Mouse (Mus musculus) left cerebral cortex, postnatal 14 days (tissue): ENCODE measurements around the gene Spata45. TPM values are rescaled to one million over a fixed set of nuclear protein-coding genes. Genes with fewer than 3 reads are reported as not detected.

Source experiments
- DNase-seq, 2 experiments: peaks; one replicate each; pipeline ENCODE4 v3.0.0; 2021 to 2022; ENCODE audit warnings: low spot score in 2 of 2, mixed read lengths in 1 of 2
- intact Hi-C: fragments of 180-260 bp; cut with DNase I; formaldehyde crosslinking; loops from one replicate; pipeline ENCODE4 v1.15.1; 2025
- total RNA-seq, 2 experiments: library from RNA; stranded (reverse); gene quantifications; 2 replicates each; pipeline ENCODE4 v1.2.3; 2021

Spata45 gene
- total RNA-seq, 2 experiments from 2014 or later, result not detected

GRCm38 (mm10) chr1:191035649-191036048, 790 bp upstream of the Spata45 start:
- no peak for DNase-seq
- intact Hi-C loops, result no loop called here

GRCm38 (mm10) chr1:191037999-191038398, 1.6 kb downstream of the Spata45 start:
- intact Hi-C loops, result no loop called here
- no peak for DNase-seq

GRCm38 (mm10) chr1:191041352-191041751, 4.9 kb downstream of the Spata45 start:
- DNase-seq, result no peak
- intact Hi-C loops, result no loop called here

- intact Hi-C loops, result no loop called here
- DNase-seq, result no peak
Measured at GRCm38 (mm10) chr1:191042106-191042505, 5.7 kb downstream of the Spata45 start.

GRCm38 (mm10) chr1:191042688-191043087, 6.2 kb downstream of the Spata45 start:
- intact Hi-C loops, result no loop called here
- DNase-seq, result no peak

GRCm38 (mm10) chr1:191045264-191045663, 8.8 kb downstream of the Spata45 start:
- intact Hi-C loops, result no loop called here
- DNase-seq, result no peak

- no peak for DNase-seq
- intact Hi-C loops, result no loop called here
Measured at GRCm38 (mm10) chr1:191046231-191046824, 9.9 kb downstream of the Spata45 start.

GRCm38 (mm10) chr1:191053555-191053954, 17.1 kb downstream of the Spata45 start:
- DNase-seq, result no peak
- intact Hi-C loops, result no loop called here

GRCm38 (mm10) chr1:191054870-191055532, 18.6 kb downstream of the Spata45 start:
- no peak for DNase-seq
- intact Hi-C loops, result no loop called here

GRCm38 (mm10) chr1:191055533-191055873, 19.1 kb downstream of the Spata45 start:
- intact Hi-C loops, result no loop called here
- DNase-seq, result no peak

- no peak for DNase-seq
- intact Hi-C loops, result no loop called here
Measured at GRCm38 (mm10) chr1:191057461-191057860, 21.0 kb downstream of the Spata45 start.

- intact Hi-C loops, result loop anchor here (5.0 kb wide), 1 partner anchor 120 kb away; no protein-coding TSS in a partner anchor
- no peak for DNase-seq
Measured at GRCm38 (mm10) chr1:191062241-191062780, 25.9 kb downstream of the Spata45 start.

- peak; percentile 91 to 94 for DNase-seq
- intact Hi-C loops, result loop anchor here (5.0 kb wide), 1 partner anchor 121 kb away; no protein-coding TSS in a partner anchor
Measured at GRCm38 (mm10) chr1:191062781-191063485, 26.5 kb downstream of the Spata45 start, which contains the start of the genes Tatdn3 and Nsl1. TSS of gene Tatdn3 (minus strand) at chr1:191062932. TSS of gene Nsl1 (plus strand) at chr1:191063012.

GRCm38 (mm10) chr1:191063700-191064099, 27.3 kb downstream of the Spata45 start:
- DNase-seq, result no peak
- intact Hi-C loops, result loop anchor here (5.0 kb wide), 1 partner anchor 121 kb away; no protein-coding TSS in a partner anchor

- no peak for DNase-seq
- intact Hi-C loops, result loop anchor here (5.0 kb wide), 1 partner anchor 122 kb away; no protein-coding TSS in a partner anchor
Measured at GRCm38 (mm10) chr1:191064535-191064934, 28.1 kb downstream of the Spata45 start.

- no peak for DNase-seq
- intact Hi-C loops, result no loop called here
Measured at GRCm38 (mm10) chr1:191065188-191065587, 28.7 kb downstream of the Spata45 start.

GRCm38 (mm10) chr1:191068377-191068776, 31.9 kb downstream of the Spata45 start:
- DNase-seq, result no peak
- intact Hi-C loops, result no loop called here

- intact Hi-C loops, result no loop called here
- DNase-seq, result no peak
Measured at GRCm38 (mm10) chr1:191070259-191070658, 33.8 kb downstream of the Spata45 start.

- intact Hi-C loops, result no loop called here
- DNase-seq, result no peak
Measured at GRCm38 (mm10) chr1:191071613-191072012, 35.2 kb downstream of the Spata45 start.

- intact Hi-C loops, result no loop called here
- no peak for DNase-seq
Measured at GRCm38 (mm10) chr1:191072329-191072913, 36.0 kb downstream of the Spata45 start.
